Mouse (Mus musculus) natural killer cell, adult 2 months (primary cell): ENCODE results near the gene Atoh8.

Experiments
- DNase-seq, 2 experiments: peaks; one replicate each; pipeline ENCODE4 v3.0.0; 2022; ENCODE audit warnings: low spot score in 2 of 2

Atoh8 gene

DNA sequence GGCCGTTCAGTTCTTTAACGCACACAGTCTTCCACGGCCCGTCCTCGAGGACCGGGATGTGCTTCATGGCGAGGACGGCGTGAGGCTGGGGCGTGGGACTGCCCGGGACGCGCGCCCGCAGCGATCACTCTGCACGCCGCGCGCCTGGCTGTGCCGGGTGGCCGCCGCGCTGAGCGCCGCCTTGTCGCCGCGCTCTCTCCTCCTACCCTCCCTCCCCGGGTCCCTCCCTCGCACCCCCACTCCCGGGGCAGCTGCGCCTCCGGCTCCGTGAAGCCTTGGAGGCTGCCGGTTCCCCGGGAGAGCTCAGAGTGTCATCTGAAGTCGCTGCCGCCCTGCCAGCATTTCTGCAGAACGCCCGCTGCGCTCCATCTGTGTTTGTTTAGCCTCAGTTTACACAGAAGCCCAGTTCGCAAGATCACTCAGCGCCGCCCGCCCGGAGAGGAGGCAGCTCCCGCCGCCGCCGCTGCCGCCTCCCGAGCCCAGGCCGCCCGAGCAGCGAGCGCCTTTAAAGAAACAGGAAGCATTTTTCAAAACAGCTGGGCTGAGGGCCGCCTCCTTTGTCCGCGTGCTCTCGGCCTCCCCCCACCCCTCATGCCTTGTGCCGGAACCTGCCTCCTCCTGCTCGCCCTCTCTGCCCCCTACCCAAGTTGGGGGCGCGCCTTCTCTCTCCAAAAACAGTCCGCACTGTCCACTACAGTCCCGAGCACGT, at the start of gene Atoh8:
Gene Atoh8, minus strand, starts transcription at position 480 of the 709 bp plus-strand sequence.
- DNase-seq, result no peak

DNA sequence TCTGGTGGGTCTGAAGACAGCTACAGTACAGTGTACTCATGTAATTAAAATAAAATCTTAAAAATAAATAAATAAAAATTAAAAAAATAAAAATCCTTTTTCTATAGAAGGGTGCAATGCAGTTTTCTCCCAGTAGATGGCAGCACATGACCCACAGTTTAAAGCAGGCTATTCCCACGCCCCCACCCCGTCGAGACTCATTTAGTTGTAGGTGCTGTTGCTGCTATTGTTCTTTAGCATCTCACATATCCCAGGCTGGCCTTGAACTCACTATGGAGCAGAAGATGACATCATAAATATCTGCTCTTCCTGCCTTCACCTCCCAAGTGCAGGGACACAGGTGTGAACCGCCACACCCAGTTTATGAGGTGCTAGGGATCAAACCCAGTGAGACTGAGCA, 48.5 kb upstream of the Atoh8 start:
- peak; percentile 24 to 26 for DNase-seq

DNA sequence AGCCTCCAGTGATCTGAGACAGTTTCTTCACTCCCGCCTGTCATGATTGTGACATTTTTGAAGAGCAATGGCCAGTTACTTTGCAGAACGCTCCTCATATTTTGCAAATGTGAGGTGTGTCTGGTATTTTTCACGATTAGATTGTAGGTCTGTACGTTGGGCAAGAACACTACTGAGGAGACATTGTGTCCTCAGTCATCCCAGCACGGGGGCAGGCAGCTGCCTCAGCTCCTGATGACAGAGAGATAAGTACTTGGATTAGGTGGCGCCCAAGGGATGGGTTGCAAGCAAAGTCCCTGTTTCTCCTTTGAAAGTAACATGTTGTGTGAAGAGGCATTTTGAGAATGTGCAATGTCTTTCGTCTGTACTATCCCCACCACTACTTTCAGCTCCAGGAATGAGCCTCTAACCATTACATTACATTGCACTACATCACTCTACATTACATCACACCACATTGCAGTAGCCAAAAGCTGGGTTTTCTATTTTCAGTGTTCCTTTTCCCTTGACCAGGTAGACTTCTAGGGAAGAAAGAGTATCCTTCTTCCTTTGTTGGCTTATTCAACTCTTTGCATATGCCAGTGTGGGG, 45.1 kb upstream of the Atoh8 start:
- no peak for DNase-seq

DNA sequence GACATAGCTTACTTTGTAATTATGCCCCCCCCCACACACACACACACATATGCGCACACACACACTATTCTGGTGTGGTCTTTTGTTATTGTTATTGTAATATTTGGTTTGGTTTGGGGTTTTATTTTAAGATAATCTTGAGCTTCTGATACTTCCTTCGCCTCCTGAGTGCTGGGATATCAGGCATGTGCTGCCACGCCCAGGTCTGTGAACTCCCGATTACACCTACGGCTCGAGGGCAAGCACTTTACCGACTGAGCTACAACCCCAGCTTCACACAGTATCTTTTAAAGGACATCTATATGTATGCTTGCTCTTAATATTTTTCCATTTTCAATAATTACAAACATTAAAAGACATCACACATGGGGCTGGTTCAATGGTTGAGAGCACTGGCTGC, 44.1 kb upstream of the Atoh8 start:
- no peak for DNase-seq

DNA sequence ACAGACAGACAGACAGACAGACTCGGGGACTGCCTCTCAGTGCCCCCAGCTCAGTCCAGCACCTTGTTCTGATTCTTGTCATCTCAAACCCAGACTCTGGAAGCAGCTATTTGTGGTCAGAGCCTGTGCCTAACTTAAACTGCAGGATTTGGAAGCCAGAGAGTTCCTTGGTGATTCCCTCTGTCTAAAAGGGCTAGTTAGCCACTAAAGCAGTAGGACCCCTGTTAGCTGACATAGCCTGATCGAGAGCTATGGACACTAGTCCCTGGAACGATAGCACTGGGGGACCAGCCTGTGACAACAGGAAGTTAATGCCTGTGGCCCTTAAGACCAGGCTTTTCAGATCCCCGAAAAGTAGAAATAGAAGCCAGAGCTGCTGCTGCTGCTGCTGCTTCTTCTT, 43.5 kb upstream of the Atoh8 start:
- no peak for DNase-seq

DNA sequence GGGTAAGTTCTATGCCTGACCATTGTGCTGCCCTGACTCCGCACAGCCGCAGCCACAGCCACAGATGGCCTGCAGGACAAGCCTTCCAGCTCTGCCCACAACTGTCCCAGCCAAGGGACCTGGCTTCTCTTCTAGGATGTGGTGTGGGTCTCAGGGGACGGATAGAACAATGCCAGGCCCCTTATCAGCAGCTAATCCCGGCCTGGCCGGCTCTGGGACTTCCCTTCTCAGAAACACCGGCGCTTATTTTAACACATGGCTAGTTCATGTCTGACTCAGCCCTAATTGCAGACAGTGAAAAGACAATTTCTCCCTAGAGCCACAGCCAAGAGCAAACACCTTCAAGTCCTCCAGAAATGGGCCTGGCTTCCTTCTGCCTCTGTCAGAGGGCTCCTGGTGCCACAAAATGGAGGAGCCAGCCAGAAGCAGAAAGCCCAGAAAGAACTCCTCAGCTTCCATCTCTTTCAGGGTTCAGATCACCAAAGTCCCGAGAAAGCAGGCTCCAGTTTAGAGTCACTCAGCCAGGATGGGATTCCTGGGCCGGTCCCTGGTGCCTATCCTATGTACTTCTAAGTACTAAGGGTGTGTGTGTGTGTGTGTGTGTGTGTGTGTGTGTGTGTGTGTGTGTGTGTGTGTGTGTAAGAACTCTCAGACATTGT, 42.3 kb upstream of the Atoh8 start:
- no peak for DNase-seq

DNA sequence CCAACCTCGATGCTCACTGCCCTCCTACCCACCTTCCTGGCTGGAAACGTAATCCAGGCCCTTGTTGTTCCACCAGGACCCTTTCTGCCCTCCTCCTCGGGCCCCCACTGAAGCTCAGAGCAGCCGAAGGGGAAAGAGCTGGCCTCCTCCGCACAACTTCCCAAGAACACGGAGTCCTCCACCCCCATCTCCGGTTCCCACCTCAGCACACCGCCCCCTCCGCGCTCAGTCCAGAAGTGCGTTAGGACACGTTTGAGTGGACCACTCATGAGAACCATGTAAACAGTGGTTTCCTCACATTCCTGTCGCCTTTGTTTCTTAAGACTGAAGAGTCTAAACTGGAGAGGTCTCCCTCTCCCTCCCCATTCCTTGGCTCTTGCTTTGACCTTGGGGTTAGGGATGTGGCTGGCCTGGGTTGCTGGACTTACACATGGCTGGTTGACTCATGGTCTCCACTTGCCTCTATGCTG, 41.6 kb upstream of the Atoh8 start:
- no peak for DNase-seq

DNA sequence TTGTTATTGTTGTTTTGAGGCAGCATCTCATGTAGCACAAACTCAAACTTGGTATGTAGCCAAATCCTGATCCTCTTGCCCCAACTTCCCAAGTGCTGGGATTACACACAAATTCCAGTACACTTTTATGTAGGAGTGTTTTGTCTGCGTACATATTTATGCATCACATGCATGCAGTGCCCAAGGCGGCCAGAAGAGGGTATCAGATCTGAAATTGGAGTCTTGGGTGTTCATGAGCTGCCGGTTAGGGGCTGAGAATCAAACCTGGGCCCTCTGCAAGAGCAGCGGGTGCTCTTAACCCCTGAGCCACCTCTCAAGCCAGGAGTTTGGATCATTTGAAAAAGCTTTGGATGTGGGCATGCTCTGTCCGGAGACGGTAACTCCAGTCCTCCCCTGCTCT, 40.8 kb upstream of the Atoh8 start:
- no peak for DNase-seq

DNA sequence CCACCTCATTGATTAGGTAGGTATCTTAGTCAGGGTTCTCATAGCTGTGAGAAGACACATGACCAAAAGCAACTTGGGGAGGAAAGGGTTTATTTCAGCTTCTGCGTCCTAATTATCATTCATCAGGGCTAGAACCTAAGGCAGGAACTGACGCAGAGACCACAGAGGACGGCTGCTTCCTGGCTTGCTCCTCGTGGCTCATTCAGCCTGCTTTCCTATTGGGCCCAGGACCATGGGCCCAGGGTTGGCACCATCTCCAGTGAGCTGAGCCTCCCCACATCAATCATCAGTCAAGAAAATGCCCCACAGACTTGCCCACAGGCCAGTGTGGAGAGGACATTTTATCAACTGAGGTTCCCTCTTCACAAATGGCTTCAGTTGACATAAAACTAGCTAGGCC, 40.1 kb upstream of the Atoh8 start:
- no peak for DNase-seq

DNA sequence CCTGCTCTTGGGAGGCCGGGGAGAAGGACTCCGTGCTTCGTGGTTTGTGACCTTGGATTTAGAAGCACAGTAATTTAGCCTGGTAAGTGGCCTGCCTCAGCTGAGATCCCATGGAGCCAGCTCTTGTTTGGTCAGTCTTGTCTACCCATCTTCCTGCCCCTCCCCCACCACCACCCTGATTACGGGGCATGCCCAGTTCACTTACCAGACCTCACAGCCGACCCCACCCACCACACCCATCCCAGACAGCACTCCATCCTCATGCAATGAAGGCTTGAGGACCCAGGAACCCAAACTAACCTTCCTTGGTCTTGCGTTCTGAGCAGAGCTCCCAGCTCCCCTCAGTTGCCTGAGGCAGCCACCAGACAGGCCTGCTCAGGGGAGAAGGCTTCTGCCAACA, 37.8 kb upstream of the Atoh8 start:
- DNase-seq, result no peak

DNA sequence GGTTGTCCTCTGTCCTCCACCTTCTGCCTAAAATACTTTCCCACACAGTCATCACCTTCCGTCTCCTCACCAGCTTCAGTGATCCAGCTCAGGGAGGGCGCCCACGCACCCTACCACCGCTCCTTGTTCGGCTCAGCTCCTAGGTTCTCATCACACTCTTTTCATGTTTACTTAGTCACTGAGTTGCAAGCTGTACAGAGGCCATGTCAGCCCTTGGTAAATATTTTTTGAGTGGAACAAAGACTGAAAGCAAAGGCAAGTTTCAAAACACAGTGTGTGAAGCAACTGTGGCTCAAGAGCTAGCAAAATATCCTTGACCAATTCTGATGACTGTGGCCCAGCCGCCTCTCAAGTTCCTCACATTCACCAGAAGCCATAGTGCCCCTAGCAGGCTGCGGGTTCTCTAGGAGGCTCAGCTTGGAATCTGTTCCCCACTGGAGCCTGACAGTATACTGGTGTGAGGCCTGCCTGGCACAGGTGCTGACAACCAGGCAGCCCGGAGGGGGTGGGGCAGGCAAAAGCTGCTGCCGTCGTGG, 36.9 kb upstream of the Atoh8 start:
- no peak for DNase-seq

DNA sequence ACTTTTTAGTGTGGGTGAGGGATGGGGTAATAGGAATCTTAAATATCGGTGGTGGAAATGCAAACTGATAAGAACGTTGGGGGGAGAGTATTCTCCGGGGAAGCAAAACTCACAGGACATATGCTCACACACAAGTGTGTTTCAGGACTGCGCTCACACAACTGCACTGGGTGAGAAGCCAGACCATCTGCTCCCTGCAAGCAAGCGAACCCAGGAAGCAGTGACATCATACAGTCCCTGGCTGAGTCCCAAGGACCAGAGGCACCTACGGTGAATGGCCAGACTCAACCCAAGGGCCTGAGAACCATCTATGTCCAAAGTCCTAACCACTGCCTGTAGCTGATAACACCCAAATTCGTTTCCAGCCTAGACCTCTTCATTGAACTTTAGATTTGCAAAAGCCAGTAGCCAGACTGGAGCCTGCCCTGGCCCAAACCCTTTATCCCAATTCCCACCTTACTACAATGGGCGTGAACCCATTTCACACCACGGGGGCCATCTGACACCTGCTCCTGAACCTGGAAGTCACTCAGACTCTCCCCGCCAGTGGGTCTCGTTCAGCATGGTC, 35.7 kb upstream of the Atoh8 start:
- DNase-seq, result no peak

DNA sequence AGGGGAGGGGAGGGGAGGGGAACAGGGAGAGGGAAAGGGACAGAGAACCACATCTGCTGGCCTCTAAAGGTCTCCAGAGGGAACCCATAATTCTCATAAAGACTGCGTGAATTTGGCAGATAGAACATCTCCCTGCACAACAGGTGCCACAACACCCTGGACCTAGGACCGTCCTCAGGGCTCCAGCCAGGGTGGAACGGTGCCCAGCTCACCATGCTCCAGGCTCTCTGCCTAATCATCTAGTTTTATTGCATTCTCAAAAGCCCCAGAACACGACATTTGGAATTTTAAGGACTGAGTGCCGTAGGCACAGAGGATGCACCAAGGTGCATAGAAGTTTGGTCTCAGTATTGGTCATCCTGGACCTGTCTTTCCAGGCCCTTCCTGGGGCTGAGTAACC, 34.9 kb upstream of the Atoh8 start:
- no peak for DNase-seq

DNA sequence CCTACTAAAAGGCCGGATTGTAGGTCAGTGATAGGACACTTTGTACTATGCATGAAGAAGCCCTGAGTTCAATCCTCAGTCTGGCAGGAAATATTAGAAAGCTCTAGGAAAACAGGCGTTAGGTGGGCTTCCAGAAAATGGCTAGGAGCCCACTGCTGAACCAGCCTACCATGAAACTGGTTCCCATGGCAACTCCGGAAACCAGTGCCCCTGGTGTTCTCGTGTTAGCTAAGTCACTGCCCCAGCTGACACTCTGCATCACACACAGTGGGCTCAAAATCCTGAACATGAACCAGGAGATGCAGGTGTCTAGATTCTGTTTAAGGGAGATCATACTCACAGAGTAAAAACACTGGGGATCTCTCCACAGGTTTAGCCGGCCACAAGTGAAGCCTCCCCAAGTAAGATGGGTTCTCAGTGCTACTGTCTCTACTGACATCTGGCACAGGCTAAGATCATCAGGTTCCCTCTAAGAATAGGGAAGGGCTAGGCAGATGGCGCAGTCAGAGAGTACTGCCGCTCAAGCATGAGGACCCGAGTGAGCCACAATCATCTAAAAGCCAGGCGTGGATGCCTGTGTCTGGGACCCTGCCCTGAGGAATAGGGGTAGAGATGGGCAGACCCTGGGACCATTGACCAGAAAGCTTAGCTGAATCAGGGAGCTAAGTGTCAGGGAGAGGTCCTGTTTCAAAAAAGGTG, 32.9 kb upstream of the Atoh8 start:
- no peak for DNase-seq

DNA sequence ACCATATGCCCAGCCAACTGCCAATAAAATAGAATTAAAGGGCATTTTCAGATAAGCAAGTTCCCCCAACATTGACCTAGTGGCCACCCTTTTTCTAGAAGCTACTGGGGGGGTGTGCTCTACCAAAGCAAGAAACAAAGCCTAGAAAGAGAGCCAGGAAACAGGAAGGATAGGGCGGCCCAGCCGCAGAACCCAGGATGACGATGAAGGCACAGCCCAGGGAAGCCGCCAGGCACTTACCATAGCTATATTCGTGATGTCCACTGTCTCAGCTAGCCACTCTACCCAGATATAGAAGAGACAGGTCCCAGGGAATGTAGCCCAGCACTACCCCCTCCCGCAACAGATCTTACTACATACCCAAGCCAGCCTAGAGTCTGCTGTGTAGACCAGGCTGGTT, 30.3 kb upstream of the Atoh8 start:
- DNase-seq, result no peak

DNA sequence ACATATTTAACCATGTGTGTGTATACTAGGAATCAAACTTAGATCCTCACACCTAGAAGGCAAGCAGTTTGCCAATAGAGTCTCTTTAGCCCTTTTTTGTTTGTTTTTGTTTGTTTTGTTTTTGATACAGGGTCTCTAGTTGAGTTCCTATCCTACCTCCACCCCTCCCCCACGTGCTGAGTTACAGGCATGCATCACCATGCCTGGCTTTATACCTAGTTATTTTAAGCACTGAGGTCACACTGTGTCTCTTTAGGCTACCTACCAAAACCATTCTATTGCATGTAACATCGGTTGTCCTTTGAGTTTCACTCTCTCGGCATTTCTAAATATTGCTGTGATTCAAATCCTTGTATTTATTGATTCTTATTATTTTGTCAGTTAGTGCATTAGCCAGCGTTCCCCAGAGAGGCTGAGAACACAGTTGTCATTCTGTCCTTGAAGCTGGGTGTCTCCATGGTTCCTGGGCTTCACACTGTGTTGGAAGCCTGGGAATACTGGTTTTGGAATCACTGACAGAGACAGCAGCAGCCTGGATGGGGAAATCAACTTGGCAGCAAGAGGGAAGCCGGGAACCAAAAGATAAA, 28.4 kb upstream of the Atoh8 start:
- no peak for DNase-seq

DNA sequence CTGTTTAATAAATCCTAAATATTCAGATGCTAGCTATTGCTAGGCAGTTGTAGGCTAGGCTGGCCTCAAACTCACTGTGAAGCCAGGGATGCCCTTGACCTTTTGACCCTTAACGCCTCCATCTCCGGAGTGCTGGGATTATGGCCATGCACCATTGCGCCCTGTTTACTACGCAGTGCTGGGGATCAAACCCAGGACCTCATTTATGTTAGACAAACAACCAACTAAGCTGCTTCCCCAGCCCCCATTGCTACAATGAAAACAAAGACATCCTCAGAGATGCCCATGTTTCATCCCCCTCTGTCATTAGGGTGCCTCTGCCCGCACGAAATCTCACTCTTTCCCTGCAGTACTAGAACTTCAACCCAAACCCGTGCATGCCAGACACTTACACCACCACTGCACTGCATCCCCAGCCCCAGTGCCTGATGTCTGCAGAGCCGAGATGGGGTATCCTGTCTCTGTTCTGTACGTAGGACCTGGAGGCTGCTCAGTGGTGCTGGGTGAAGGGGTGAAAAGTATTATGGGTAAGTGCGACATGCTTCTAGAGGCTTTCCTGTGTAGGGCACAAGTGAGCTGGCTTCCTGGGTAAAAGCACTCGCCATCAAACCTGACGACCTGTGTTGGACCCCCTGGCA, 26.4 kb upstream of the Atoh8 start:
- DNase-seq, result no peak

DNA sequence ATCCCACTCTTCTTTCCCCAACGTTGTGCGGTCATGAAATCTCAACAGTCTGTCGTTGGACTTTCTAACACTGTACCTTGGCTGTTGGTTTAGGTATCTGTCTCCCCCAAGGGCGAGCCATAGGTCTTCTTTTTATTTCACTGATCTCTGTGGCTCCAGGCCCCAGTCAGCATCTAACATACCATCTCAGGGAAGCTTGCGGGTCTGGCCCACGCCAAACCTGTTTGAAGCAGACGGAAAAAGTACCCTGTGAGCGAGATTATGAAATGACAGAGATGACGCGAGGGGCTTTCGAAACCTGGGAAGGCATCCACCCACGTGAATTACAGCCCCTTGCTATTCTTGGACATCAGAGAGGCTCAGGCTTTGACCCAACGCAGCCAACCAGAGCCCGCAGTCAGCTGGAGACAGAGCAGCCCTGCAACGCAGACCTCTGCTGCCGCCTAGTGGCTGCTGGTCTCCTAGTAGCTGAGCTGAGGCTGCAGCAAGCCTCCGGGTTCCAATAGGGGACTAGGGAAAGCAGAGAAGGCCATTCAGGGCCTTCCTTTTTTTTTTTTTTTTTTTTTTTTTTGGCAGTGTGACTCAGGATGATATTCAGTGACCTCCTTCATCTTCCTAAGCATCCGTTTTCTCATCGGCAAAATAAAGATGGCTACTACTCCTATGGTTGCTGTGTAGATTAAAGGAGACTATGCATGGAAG, 25.8 kb upstream of the Atoh8 start:
- DNase-seq, result peak; percentile 19 to 64

DNA sequence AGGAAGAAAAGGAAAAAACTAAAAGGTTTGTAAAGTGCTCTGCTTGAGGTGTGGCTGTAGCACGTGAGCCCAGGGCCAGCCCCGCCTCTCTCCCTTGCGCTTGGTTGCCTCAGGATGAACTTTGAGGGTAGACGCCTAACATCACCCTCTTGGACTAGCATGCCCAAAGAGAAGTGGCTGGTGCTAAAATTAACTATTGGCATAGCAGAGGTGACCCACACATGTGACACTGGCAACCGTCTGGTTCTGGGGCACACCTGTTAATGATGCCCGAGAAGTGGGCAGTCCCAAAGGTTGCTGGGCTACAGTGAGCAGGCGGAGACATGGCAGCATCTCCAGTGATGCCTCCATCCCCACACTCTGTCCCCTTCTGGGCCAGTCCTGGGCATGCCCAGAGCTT, 24.1 kb upstream of the Atoh8 start:
- no peak for DNase-seq

DNA sequence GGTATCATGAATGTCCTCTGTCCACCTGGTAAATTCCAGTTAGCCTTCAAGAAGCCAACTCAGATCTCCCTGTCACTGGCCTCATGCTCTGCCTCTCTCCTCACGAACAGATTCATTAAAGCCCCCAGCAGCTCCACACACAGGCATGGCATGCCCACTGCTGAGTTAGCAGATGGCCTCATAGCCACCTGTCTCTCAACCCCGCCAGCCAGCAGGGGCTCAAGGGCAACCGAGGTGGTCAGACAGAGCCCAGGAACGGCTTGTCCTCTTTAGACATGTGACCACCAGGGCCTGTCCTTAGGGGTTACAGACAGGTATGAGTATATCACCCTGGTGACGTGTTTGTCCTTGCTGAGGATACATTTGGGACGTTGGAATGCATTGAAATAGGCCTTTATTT, 19.9 kb upstream of the Atoh8 start:
- DNase-seq, result no peak
